Mouse (Mus musculus): Measurements from ENCODE around the gene Pald1.

- TF ChIP-seq CTCF (IDR thresholded peaks at IDR 0.05; ENCODE audit: borderline replicate concordance, control insufficient read depth, extremely low read depth, insufficient read depth, low read length, poor library complexity) = no peak
- TF ChIP-seq POLR2A (IDR thresholded peaks at IDR 0.05; ENCODE audit: control insufficient read depth, extremely low read depth, insufficient read depth, low read length, poor library complexity) = no peak
Measured at GRCm38 (mm10) chr10:61415890-61416289, 32.6 kb upstream of the Pald1 start.

Measured in thymus, adult 2 months (tissue).